Mouse (Mus musculus): ENCODE measurements around the gene Vmn1r119.
"Not testable (repeated sequence)": the region's sequence is repeated elsewhere in the genome, so short reads cannot be mapped to it uniquely, and the experiment has no call there.

Gene Vmn1r119

GRCm38 (mm10) chr7:21012355-21012754 lies at the start of gene Vmn1r119:
TSS of gene Vmn1r119 (minus strand) at chr7:21012455.
- DNase-seq (ENCODE audit: low read depth, low spot score): not testable (repeated sequence)

GRCm38 (mm10) chr7:21053684-21054083 lies 41.4 kb upstream of the Vmn1r119 start, which contains the start of gene Vmn1r120:
TSS of gene Vmn1r120 (minus strand) at chr7:21053784.
- DNase-seq (ENCODE audit: low read depth, low spot score): not testable (repeated sequence)

Data from skeletal muscle tissue, adult 2 months (tissue).